Mouse (Mus musculus): ENCODE measurements around the gene Zfp664. TPM values are rescaled to one million over a fixed set of nuclear protein-coding genes. Genes with fewer than 3 reads are reported as not detected.

The Zfp664 gene
- polyA plus RNA-seq, 1 experiment from 2014 or later = 41.5 TPM

DNA sequence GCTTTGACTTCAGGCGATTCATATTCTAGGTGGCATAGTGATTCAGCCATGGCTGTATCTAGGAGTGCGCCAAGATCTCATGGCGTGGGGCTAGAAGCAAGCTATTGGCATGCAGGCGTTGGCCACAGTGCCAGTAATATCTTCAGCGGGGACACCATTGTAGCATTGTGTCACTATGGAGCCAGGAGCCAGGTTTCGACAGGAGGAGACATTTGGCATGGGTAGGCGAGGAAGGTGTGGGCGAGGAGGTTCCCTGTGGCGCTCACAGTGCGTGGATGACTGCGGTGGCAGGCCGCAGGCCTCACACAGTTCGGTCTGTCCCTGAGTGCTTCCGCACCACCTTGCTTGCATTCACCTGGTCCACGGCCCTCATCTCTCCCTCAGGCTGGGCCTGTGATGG lies 27.3 kb upstream of the Zfp664 start:
- no peak overlapping the region for H3K4me2 ChIP-seq (replicated peaks; ENCODE audit: low read depth)
- H3K4me3 ChIP-seq (ENCODE audit: low read depth, low read length) = no peak overlapping the region
- DNase-seq (ENCODE audit: low spot score) (no peak), ATAC-seq (ENCODE audit: low FRiP score, low TSS enrichment) (no peak)
- no peaks in the 10 kb centered on the region for H3K27me3 ChIP-seq (ENCODE audit: control insufficient read depth, insufficient read depth, low read length)
- H3K9ac ChIP-seq (ENCODE audit: low read length) = no peak overlapping the region
- H3K9me3 ChIP-seq (ENCODE audit: control insufficient read depth, low read length) = no peaks in the 10 kb centered on the region
- H3K4me1 ChIP-seq (replicated peaks; ENCODE audit: control insufficient read depth, insufficient read depth) = no peaks in the 10 kb centered on the region
- H3K27ac ChIP-seq (replicated peaks) = no peak overlapping the region
- WGBS = 96% methylated on average over 15 of the region's 15 CpGs
- H3K36me3 ChIP-seq (ENCODE audit: control insufficient read depth, insufficient read depth, low read length) = no peaks in the 10 kb centered on the region
- no peak for TF ChIP-seq EP300 (optimal IDR thresholded peaks at IDR 0.05)

GRCm38 (mm10) chr5:124836075-124836474 lies 26.4 kb upstream of the Zfp664 start:
- no peak overlapping the region for H3K4me2 ChIP-seq (replicated peaks; ENCODE audit: low read depth)
- H3K27ac ChIP-seq (replicated peaks) = no peak overlapping the region
- no peak for TF ChIP-seq EP300 (optimal IDR thresholded peaks at IDR 0.05)
- H3K36me3 ChIP-seq (ENCODE audit: control insufficient read depth, insufficient read depth, low read length) = no peaks in the 10 kb centered on the region
- DNase-seq (ENCODE audit: low spot score) (no peak), ATAC-seq (ENCODE audit: low FRiP score, low TSS enrichment) (no peak)
- H3K4me1 ChIP-seq (replicated peaks; ENCODE audit: control insufficient read depth, insufficient read depth) = no peaks in the 10 kb centered on the region
- no peak overlapping the region for H3K9ac ChIP-seq (ENCODE audit: low read length)
- no peaks in the 10 kb centered on the region for H3K9me3 ChIP-seq (ENCODE audit: control insufficient read depth, low read length)
- WGBS = 85% methylated on average over 10 of the region's 10 CpGs
- H3K4me3 ChIP-seq (ENCODE audit: low read depth, low read length) = no peak overlapping the region
- H3K27me3 ChIP-seq (ENCODE audit: control insufficient read depth, insufficient read depth, low read length) = no peaks in the 10 kb centered on the region

- TF ChIP-seq EP300 (optimal IDR thresholded peaks at IDR 0.05) (no peak), CTCF (IDR thresholded peaks at IDR 0.05; ENCODE audit: low read depth) (no peak)
- DNase-seq (ENCODE audit: low spot score) = no peak
- Histone ChIP-seq H3K4me2 (replicated peaks; ENCODE audit: low read depth) (no peak overlapping the region), H3K4me3 (ENCODE audit: low read depth, low read length) (no peak overlapping the region), H3K9ac (ENCODE audit: low read length) (no peak overlapping the region), H3K27me3 (ENCODE audit: control insufficient read depth, insufficient read depth, low read length) (no peaks in the 10 kb centered on the region), H3K36me3 (ENCODE audit: control insufficient read depth, insufficient read depth, low read length) (no peaks in the 10 kb centered on the region), H3K4me1 (replicated peaks; ENCODE audit: control insufficient read depth, insufficient read depth) (no peaks in the 10 kb centered on the region), H3K27ac (replicated peaks) (no peak overlapping the region), H3K9me3 (ENCODE audit: control insufficient read depth, low read length) (no peaks in the 10 kb centered on the region)
- 67% methylated on average over 4 of the region's 4 CpGs for WGBS
- no peak for ATAC-seq (ENCODE audit: low FRiP score, low TSS enrichment)
Observed at GRCm38 (mm10) chr5:124836621-124837020, 25.9 kb upstream of the Zfp664 start.

GRCm38 (mm10) chr5:124840202-124840601 lies 22.3 kb upstream of the Zfp664 start:
- DNase-seq (ENCODE audit: low spot score) = no peak
- ATAC-seq (ENCODE audit: low FRiP score, low TSS enrichment) = no peak

GRCm38 (mm10) chr5:124840669-124841068 lies 21.8 kb upstream of the Zfp664 start:
- Histone ChIP-seq H3K4me2 (replicated peaks; ENCODE audit: low read depth) (no peak overlapping the region), H3K27me3 (ENCODE audit: control insufficient read depth, insufficient read depth, low read length) (no peaks in the 10 kb centered on the region), H3K4me3 (ENCODE audit: low read depth, low read length) (no peak overlapping the region), H3K9me3 (ENCODE audit: control insufficient read depth, low read length) (no peaks in the 10 kb centered on the region), H3K36me3 (ENCODE audit: control insufficient read depth, insufficient read depth, low read length) (no peaks in the 10 kb centered on the region), H3K9ac (ENCODE audit: low read length) (no peak overlapping the region), H3K27ac (replicated peaks) (no peak overlapping the region), H3K4me1 (replicated peaks; ENCODE audit: control insufficient read depth, insufficient read depth) (no peaks in the 10 kb centered on the region)
- WGBS = 66% methylated on average over 2 of the region's 2 CpGs
- no peak for DNase-seq (ENCODE audit: low spot score)
- TF ChIP-seq EP300 (optimal IDR thresholded peaks at IDR 0.05) (no peak), CTCF (IDR thresholded peaks at IDR 0.05; ENCODE audit: low read depth) (no peak)
- no peak for ATAC-seq (ENCODE audit: low FRiP score, low TSS enrichment)

More at GRCm38 (mm10) chr5:124840202-124840601, 22.3 kb upstream of the Zfp664 start:
- no peaks in the 10 kb centered on the region for H3K9me3 ChIP-seq (ENCODE audit: control insufficient read depth, low read length)
- no peaks in the 10 kb centered on the region for H3K36me3 ChIP-seq (ENCODE audit: control insufficient read depth, insufficient read depth, low read length)
- H3K27me3 ChIP-seq (ENCODE audit: control insufficient read depth, insufficient read depth, low read length) = no peaks in the 10 kb centered on the region
- no peak overlapping the region for H3K27ac ChIP-seq (replicated peaks)
- TF ChIP-seq CTCF (IDR thresholded peaks at IDR 0.05; ENCODE audit: low read depth) = no peak
- TF ChIP-seq EP300 (optimal IDR thresholded peaks at IDR 0.05) = no peak
- no peak overlapping the region for H3K4me2 ChIP-seq (replicated peaks; ENCODE audit: low read depth)
- H3K4me3 ChIP-seq (ENCODE audit: low read depth, low read length) = no peak overlapping the region
- H3K9ac ChIP-seq (ENCODE audit: low read length) = no peak overlapping the region
- H3K4me1 ChIP-seq (replicated peaks; ENCODE audit: control insufficient read depth, insufficient read depth) = no peaks in the 10 kb centered on the region
- WGBS = 67% methylated on average over 7 of the region's 7 CpGs

- Histone ChIP-seq H3K4me1 (replicated peaks; ENCODE audit: control insufficient read depth, insufficient read depth) (no peaks in the 10 kb centered on the region), H3K27ac (replicated peaks) (no peak overlapping the region), H3K27me3 (ENCODE audit: control insufficient read depth, insufficient read depth, low read length) (no peaks in the 10 kb centered on the region), H3K4me2 (replicated peaks; ENCODE audit: low read depth) (no peak overlapping the region), H3K9me3 (ENCODE audit: control insufficient read depth, low read length) (no peaks in the 10 kb centered on the region), H3K9ac (ENCODE audit: low read length) (no peak overlapping the region), H3K4me3 (ENCODE audit: low read depth, low read length) (no peak overlapping the region), H3K36me3 (ENCODE audit: control insufficient read depth, insufficient read depth, low read length) (no peaks in the 10 kb centered on the region)
- DNase-seq (ENCODE audit: low spot score) (no peak), ATAC-seq (ENCODE audit: low FRiP score, low TSS enrichment) (no peak)
- TF ChIP-seq EP300 (optimal IDR thresholded peaks at IDR 0.05) (no peak), CTCF (IDR thresholded peaks at IDR 0.05; ENCODE audit: low read depth) (no peak)
- 83% methylated on average over 8 of the region's 8 CpGs for WGBS
Observed at GRCm38 (mm10) chr5:124843386-124843785, 19.1 kb upstream of the Zfp664 start.

Measured in stomach, postnatal 0 days (tissue).